In the genomic region with DNA sequence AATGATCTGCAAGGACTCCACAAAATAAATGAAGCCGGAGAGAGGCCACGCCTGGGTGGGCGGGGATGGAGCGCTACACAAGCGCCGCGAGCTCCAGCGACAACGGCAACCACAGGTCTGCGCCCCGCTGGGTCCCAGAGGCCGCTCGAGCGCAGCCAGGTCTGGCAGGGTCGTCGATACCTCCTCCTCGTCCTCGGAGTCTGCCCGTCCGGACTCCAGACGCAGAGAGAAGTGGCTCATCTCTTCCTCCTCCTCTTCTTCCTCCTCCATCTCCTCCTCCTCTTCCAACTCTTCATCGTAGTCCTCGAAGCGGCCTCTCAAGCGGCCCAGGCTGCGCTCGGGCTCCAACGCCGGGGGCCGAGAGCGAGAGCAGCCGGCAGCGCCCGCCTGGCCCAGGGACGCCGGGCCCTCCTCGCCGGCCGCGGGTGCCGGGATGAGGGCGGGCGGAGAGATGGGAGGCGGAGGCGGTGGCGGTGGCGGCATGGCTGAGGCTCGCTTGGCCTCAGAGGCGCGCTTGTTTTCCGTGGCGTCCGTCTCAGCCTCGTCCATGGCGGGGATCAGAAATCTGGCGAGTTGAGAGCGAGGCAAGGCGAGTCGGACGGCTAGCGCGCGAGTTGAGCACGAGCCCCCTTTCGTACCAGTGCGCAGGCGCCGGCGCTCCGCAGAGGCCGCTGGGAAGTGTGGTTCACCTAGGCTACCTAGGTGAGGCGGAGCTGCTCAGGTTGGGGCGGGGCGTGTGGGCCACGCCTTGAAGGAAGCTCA, we compare ENCODE assay signal across 8 mouse cellular contexts. TPM values are rescaled to one million over a fixed set of nuclear protein-coding genes. Genes with fewer than 3 reads are reported as not detected.
DNase-seq lines count a peak whose midpoint lies in the region; ATAC-seq and TF ChIP-seq lines count a peak whose summit lies in the region.

A gene (minus strand): TSS at position 636 of the 762 bp plus-strand sequence.

- WGBS in hindbrain, embryonic 11.5 days = under 1% methylated on average over 75 of the region's 75 CpGs
- 1% methylated on average over 59 of the region's 75 CpGs for WGBS in lung, postnatal 0 days

- H3K4me3 ChIP-seq in hindbrain, embryonic 11.5 days (ENCODE audit: low read depth, low read length) = peak within 1 kb of the TSS; percentile 75
- peak within 1 kb of the TSS; percentile 83 for H3K4me3 ChIP-seq in lung, postnatal 0 days (ENCODE audit: low read depth, low read length)

- H3K9ac ChIP-seq in hindbrain, embryonic 11.5 days (ENCODE audit: low read depth, low read length) = peak within 1 kb of the TSS; percentile 74
- H3K9ac ChIP-seq in lung, postnatal 0 days (replicated peaks; ENCODE audit: low read depth) = peak within 1 kb of the TSS; percentile 55

- H3K27ac ChIP-seq in hindbrain, embryonic 11.5 days (ENCODE audit: low read depth, low read length) = peak within 1 kb of the TSS; percentile 88
- peak within 1 kb of the TSS; percentile 82 for H3K27ac ChIP-seq in lung, postnatal 0 days (ENCODE audit: low read length)

- H3K36me3 ChIP-seq in hindbrain, embryonic 11.5 days (ENCODE audit: control insufficient read depth, insufficient read depth, low read length) = no peaks in the 10 kb centered on the region
- no peaks in the 10 kb centered on the region for H3K36me3 ChIP-seq in lung, postnatal 0 days (ENCODE audit: insufficient read depth, low read length)

- ATAC-seq in hindbrain, embryonic 11.5 days (ENCODE audit: low FRiP score) = peak; percentile 89
- ATAC-seq in lung, postnatal 0 days = peak; percentile 93

- TF ChIP-seq CTCF in lung, postnatal 0 days (IDR thresholded peaks at IDR 0.05) = no peak

- no peak for TF ChIP-seq EP300 in lung, postnatal 0 days (IDR thresholded peaks at IDR 0.05)

- peak within 1 kb of the TSS; percentile 71 for H3K4me2 ChIP-seq in hindbrain, embryonic 11.5 days (replicated peaks; ENCODE audit: low read depth, low read length)
- peak within 1 kb of the TSS; percentile 99 for H3K4me2 ChIP-seq in lung, postnatal 0 days (replicated peaks; ENCODE audit: low read depth, low read length)

- no peaks in the 10 kb centered on the region for H3K4me1 ChIP-seq in hindbrain, embryonic 11.5 days (replicated peaks; ENCODE audit: control insufficient read depth, insufficient read depth, low read length)
- 0 out of 2 replicates have a peak, but pooled peaks cover 4% of the 10 kb centered on the region for H3K4me1 ChIP-seq in lung, postnatal 0 days (ENCODE audit: insufficient read depth, low read depth, low read length)

- H3K27me3 ChIP-seq in hindbrain, embryonic 11.5 days (ENCODE audit: control insufficient read depth, insufficient read depth, low read length) = no peaks in the 10 kb centered on the region
- H3K27me3 ChIP-seq in lung, postnatal 0 days (replicated peaks; ENCODE audit: insufficient read depth, low read length) = no peaks in the 10 kb centered on the region

- DNase-seq in NIH3T3 (ENCODE audit: low read depth) = peak; percentile 91
- peak; percentile 91 for DNase-seq in cerebellum, adult 9-11 months
- peak; percentile 56 to 87 for DNase-seq in frontal cortex, adult 2 months (ENCODE audit: extremely low spot score in 1 of 2, low spot score in 1 of 2)
- peak; percentile 89 for DNase-seq in hindbrain, embryonic 11.5 days (ENCODE audit: low spot score)
- DNase-seq in layer of hippocampus, adult 9-11 months = peak; percentile 80
- DNase-seq in lung, postnatal 0 days (ENCODE audit: low spot score) = peak; percentile 88
- DNase-seq in ovary, postnatal 14 days (ENCODE audit: low spot score) = peak; percentile 52
- peak; percentile 90 for DNase-seq in thymus, postnatal 14 days

- H3K9me3 ChIP-seq in hindbrain, embryonic 11.5 days (ENCODE audit: control insufficient read depth, low read length) = no peaks in the 10 kb centered on the region
- H3K9me3 ChIP-seq in lung, postnatal 0 days (ENCODE audit: low read length) = no peaks in the 10 kb centered on the region

RNA-seq across cellular contexts. Expression of the gene that starts here (rescaled TPM):
- 41.3 and 42.6 TPM in 2 replicates for polyA plus RNA-seq in frontal cortex, adult 2 months (2012; rRNA removed)
- 31.6 and 32.2 TPM in 2 replicates for polyA plus RNA-seq in hindbrain, embryonic 11.5 days (2014; fragmentation: Nextera tagmentation; extraction: Ambion mirVana)
- polyA plus RNA-seq in lung, postnatal 0 days (2015; fragmentation: Nextera tagmentation; extraction: Ambion mirVana) = 6.8 and 7.5 TPM in 2 replicates

Comparison
In these comparisons a context has a peak if more than half of its experiments do, and no peak if none do; other contexts are left out.
1. Peak in every context shown above with its lines: DNase-seq, ATAC-seq, H3K4me3 ChIP-seq and H3K27ac ChIP-seq.